Mouse (Mus musculus) midbrain, embryonic 13.5 days (tissue): Measurements from ENCODE around the gene Mtor. TPM values are rescaled to one million over a fixed set of nuclear protein-coding genes. Genes with fewer than 3 reads are reported as not detected.

Experiments
- ATAC-seq: fragments of 200-750 bp; cut with Nextera tagmentation; 2 replicates; pipeline ENCODE4 v1.8.0; 2017; ENCODE audit warnings: mild to moderate bottlenecking, moderate TSS enrichment, moderate library complexity
- H3K27ac ChIP-seq: fragments of 300-500 bp; sonication (generic); 2 replicates; pipeline ENCODE4 v1.5.1; 2015; ENCODE audit warnings: inconsistent platforms, mild to moderate bottlenecking, moderate library complexity
- H3K27me3 ChIP-seq: fragments of 300-500 bp; sonication (generic); 2 replicates; pipeline ENCODE4 v1.6.1; 2015; ENCODE audit warnings: mild to moderate bottlenecking, inconsistent platforms
- H3K36me3 ChIP-seq: fragments of 300-500 bp; sonication (generic); 2 replicates; pipeline ENCODE4 v1.6.1; 2015; ENCODE audit warnings: mild to moderate bottlenecking, inconsistent platforms
- H3K4me1 ChIP-seq: fragments of 300-500 bp; sonication (generic); replicated peaks from 2 replicates; pipeline ENCODE4 v1.6.1; 2015; ENCODE audit warnings: inconsistent platforms
- H3K4me2 ChIP-seq: fragments of 300-500 bp; sonication (generic); replicated peaks from 2 replicates; pipeline ENCODE4 v1.6.1; 2015; ENCODE audit warnings: moderate library complexity, mild to moderate bottlenecking, inconsistent platforms
- H3K4me3 ChIP-seq: fragments of 300-500 bp; sonication (generic); replicated peaks from 2 replicates; pipeline ENCODE4 v1.5.1; 2015; ENCODE audit warnings: mild to moderate bottlenecking, inconsistent platforms
- H3K9ac ChIP-seq: fragments of 300-500 bp; sonication (generic); replicated peaks from 2 replicates; pipeline ENCODE4 v1.6.1; 2015; ENCODE audit warnings: mild to moderate bottlenecking, inconsistent platforms
- H3K9me3 ChIP-seq: fragments of 300-500 bp; sonication (generic); 2 replicates; pipeline ENCODE4 v1.6.1; 2016; ENCODE audit warnings: mild to moderate bottlenecking, inconsistent platforms
- WGBS: fragments of 180-500 bp; shearing (Covaris S2); methylation state at CpG from one replicate; pipeline ENCODE4 v1.1.7; 2015; 5-methylcytosine and 5-hydroxymethylcytosine counted together
- polyA plus RNA-seq: library from polyadenylated mRNA; unstranded; fragments of >200 nt; fragmentation: Nextera tagmentation; extraction: Ambion mirVana; gene quantifications from 2 replicates; pipeline ENCODE4 v1.2.1, GENCODE M21; 2015

The Mtor gene
- polyA plus RNA-seq, 1 experiment from 2014 or later = 27.3 TPM

DNA sequence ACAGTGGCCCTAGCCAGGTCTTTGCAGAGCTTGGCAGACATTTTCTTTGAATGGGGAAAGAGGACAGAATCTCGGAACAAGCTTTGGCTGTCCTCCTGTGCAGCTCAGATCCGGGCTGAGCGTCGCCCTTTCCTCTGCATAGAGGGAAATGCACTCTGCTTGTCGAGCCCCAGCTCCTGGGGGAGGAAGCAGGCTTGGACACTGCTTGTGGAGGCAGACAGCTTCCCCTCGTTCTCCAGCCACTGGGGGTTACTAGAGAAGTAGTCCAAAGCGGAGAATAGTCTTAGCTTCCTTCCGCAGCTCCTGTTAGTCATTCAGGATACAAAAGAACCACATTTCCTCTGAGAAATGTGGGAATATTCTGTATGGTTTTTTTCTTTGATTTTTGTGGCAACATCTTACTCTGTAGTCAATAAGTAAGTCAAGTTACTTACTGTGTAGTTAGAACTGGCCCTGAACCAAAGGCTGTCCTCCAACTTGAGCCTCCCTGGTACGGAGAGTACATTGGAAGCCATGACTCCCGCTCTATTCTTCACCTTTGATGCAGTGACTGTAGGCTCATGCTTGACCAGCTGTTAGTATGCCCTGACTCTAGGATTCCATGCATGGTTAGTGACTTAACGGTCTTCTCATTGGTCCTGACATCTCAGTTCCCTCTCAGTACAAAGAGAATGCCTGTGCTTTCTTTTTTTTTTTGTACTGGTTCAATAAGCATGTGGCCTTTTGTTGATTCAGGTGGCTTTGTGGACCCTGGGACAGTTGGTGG, 21.3 kb downstream of the Mtor start:
- WGBS = 91% methylated on average over 11 of the region's 11 CpGs

DNA sequence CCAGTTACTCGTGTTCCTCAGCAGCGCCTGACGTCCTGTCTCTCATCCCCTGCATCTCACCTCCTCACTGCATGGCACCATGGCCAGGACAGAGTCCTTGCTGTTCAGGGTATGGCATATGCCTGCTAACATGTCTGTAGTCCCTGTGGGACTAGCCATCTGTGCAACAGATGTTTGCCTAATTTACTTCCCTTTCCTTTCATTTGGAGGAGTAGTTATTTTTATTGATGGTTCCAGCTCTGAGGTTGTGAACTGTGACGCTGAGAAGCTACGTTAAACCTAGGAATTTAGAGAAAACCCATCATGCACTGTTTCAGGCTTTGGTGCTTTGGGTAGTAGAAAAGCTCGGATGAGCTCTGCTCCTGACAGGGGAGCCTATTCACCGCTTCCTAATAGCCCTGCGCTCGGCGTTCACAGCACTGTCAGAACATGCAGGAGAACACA, 23.0 kb downstream of the Mtor start:
- no peak for ATAC-seq
- H3K27me3 ChIP-seq = no peaks in the 10 kb centered on the region
- peaks cover 95% of the 10 kb centered on the region for H3K36me3 ChIP-seq
- no peaks in the 10 kb centered on the region for H3K9me3 ChIP-seq
- H3K9ac ChIP-seq = no peak overlapping the region
- no peaks in the 10 kb centered on the region for H3K4me1 ChIP-seq
- H3K4me3 ChIP-seq = no peak overlapping the region
- no peak overlapping the region for H3K27ac ChIP-seq
- 79% methylated on average over 10 of the region's 10 CpGs for WGBS
- no peak overlapping the region for H3K4me2 ChIP-seq

More for the DNA sequence above, 21.3 kb downstream of the Mtor start:
- H3K4me1 ChIP-seq = no peaks in the 10 kb centered on the region
- no peak overlapping the region for H3K4me2 ChIP-seq
- ATAC-seq = no peak
- H3K9ac ChIP-seq = no peak overlapping the region
- H3K27me3 ChIP-seq = no peaks in the 10 kb centered on the region
- H3K27ac ChIP-seq = no peak overlapping the region
- H3K9me3 ChIP-seq = no peaks in the 10 kb centered on the region
- no peak overlapping the region for H3K4me3 ChIP-seq
- H3K36me3 ChIP-seq = peaks cover 95% of the 10 kb centered on the region

DNA sequence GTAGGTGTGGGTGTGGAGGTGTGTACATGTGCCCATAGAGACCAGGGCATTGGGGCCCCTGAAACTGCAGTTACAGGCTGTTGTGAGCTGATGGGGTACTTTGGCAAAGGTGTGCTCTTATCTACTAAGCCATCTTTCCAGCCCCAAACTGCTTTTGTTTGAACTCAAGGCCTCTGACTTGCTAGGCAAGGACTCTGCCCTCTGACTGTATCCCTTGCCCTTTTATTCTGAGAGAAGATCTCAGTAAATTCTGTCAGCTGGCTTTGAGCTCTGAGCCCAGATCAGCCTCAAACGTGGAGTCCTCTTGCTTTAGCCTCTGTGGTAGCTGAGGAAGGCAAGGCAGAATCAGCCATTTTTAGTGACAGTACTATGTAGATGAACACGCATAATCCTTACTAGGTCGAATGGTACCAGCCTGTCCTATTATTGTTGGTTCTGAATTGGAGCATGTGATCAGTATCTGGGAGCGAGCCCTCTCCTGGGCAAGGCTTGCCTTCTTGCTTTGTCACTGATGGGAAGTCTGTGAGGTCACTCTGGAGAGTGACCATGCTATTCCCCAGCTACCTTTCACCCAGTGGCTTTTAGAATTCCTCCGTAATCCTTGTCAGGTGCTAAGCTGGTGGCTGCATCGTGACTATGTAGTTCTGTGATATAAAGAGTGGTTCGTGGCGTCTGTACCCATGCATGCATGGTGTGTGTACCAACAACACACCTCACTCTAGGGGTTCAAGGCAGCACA, 24.2 kb downstream of the Mtor start:
- H3K27ac ChIP-seq = no peak overlapping the region
- H3K4me3 ChIP-seq = no peak overlapping the region
- no peaks in the 10 kb centered on the region for H3K4me1 ChIP-seq
- peaks cover 95% of the 10 kb centered on the region for H3K36me3 ChIP-seq
- H3K9me3 ChIP-seq = no peaks in the 10 kb centered on the region
- H3K9ac ChIP-seq = no peak overlapping the region
- H3K4me2 ChIP-seq = no peak overlapping the region
- no peaks in the 10 kb centered on the region for H3K27me3 ChIP-seq
- no peak for ATAC-seq
- WGBS = 92% methylated on average over 8 of the region's 8 CpGs

DNA sequence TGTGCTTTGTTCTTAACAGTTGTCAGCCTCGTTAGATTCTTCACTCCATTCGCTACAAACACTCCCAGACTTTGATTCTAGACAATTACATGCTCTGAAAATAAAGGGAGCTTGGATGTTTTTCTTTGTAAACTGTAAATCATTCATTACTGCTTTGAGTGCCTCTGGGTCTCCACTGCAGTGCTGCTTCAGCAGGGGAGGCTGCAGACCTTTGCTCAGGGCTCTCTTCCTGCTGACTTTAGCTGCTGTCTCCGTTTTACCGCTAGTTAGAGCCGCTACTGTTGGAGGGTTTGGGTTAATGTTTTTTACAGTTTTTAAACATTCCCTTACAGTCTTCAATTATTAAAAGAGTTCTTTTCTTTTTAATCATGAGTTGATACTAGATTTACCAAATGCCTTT, 25.1 kb downstream of the Mtor start:
- Histone ChIP-seq H3K9ac (no peak overlapping the region), H3K36me3 (peaks cover 93% of the 10 kb centered on the region), H3K4me1 (no peaks in the 10 kb centered on the region), H3K9me3 (no peaks in the 10 kb centered on the region), H3K27me3 (no peaks in the 10 kb centered on the region), H3K4me3 (no peak overlapping the region), H3K4me2 (no peak overlapping the region), H3K27ac (no peak overlapping the region)
- 92% methylated on average over 5 of the region's 5 CpGs for WGBS
- ATAC-seq = no peak

DNA sequence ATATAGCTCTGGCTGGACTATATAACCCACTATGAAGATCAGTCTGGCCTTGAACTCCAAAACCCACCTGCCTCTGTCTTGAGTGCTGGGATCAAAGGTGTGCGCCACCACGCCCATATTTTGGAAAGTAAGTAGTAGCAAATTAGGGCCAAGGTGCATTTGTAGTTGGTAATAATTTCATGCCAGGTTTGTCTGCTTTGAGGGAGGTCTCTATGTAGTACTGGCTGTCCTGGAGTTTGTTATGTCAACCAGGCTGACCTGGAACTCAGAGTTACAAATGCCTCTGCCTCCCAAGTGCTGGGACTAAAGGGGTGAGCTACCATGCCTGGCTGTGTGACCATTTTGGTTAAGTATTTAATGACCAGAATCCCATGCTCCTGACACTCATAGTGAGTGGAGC, 31.8 kb downstream of the Mtor start:
- 97% methylated on average over 2 of the region's 2 CpGs for WGBS
- no peak overlapping the region for H3K27ac ChIP-seq
- no peak for ATAC-seq

DNA sequence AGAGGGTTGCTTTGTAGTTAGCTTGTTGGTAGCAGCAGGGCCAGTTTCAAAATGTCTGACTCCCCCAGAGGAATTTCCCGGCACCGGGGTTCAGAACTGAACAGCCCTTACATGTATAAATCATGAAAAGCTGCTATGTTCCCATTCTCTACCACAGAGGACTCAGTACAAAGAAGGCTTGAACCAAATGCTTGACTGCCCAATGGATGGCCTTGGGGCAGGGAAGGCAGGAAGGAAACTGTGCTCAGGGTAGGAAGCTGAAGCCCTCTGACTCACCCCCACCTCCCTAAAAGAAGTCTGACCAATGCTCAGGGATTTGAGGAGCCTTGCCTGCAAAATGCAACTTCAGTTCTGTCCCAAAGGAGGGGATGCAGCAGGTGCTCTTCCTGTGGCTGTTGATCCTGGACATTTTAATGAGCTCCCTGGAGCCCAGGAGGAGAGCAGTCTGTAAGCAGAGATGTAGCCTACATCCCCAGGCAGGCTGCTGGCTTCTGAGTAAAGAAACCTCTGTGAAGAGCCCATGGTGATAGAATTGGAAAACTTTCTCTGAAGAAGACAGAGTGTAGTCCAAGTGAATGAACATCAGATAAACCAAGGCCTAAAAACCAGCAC, 33.3 kb downstream of the Mtor start:
- peak; percentile 60 for ATAC-seq
- Histone ChIP-seq H3K27ac (no peak overlapping the region), H3K9me3 (no peaks in the 10 kb centered on the region), H3K4me1 (0 out of 2 replicates have a peak, but pooled peaks cover 6% of the 10 kb centered on the region), H3K9ac (no peak overlapping the region), H3K36me3 (peaks cover 94% of the 10 kb centered on the region), H3K4me3 (no peak overlapping the region), H3K27me3 (no peaks in the 10 kb centered on the region), H3K4me2 (no peak overlapping the region)
- 73% methylated on average over 2 of the region's 2 CpGs for WGBS

More for the DNA sequence above, 31.8 kb downstream of the Mtor start:
- no peak overlapping the region for H3K4me2 ChIP-seq
- H3K9me3 ChIP-seq = no peaks in the 10 kb centered on the region
- H3K36me3 ChIP-seq = peaks cover 93% of the 10 kb centered on the region
- no peaks in the 10 kb centered on the region for H3K27me3 ChIP-seq
- H3K4me1 ChIP-seq = 0 out of 2 replicates have a peak, but pooled peaks cover 6% of the 10 kb centered on the region
- no peak overlapping the region for H3K9ac ChIP-seq
- no peak overlapping the region for H3K4me3 ChIP-seq

DNA sequence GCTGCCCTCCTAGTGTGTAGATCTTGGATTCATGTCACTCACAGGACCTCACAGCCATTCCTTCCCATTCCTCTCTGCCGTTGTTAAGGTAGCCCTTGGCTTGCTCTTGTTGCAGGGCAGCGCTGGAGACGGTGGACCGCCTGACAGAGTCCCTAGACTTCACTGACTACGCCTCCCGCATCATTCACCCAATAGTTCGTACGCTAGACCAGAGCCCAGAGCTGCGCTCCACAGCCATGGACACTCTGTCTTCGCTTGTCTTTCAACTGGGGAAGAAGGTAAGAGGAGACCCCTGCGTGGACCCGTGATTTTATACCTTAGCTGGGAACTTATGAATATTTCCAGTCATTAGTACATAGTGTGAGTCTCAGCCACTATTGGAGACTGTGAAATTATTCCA, 36.1 kb downstream of the Mtor start:
- no peaks in the 10 kb centered on the region for H3K27me3 ChIP-seq
- H3K36me3 ChIP-seq = peaks cover 96% of the 10 kb centered on the region
- no peak overlapping the region for H3K27ac ChIP-seq
- 97% methylated on average over 12 of the region's 12 CpGs for WGBS
- no peaks in the 10 kb centered on the region for H3K9me3 ChIP-seq
- H3K4me2 ChIP-seq = no peak overlapping the region
- H3K4me1 ChIP-seq = 0 out of 2 replicates have a peak, but pooled peaks cover 6% of the 10 kb centered on the region
- H3K4me3 ChIP-seq = no peak overlapping the region
- ATAC-seq = no peak
- no peak overlapping the region for H3K9ac ChIP-seq

DNA sequence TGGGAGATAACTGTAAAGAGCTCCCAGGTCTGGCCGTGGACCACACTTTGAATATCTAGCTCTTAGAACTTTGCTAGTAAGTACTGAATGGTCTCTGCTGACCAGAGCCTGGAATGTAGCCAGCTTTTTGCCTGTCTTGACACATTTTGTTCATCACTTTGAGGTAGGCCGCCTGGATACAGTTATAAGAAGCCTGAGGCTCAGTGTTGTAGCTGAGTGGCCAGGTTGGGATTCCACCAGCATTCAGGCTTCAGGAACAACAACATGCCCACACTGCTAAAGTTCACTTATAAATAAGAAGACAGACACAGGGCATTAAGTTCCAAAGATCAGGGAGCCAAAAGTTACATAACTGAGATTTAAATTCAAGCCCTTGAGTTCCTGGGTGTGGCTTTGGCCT, 39.4 kb downstream of the Mtor start:
- Histone ChIP-seq H3K4me1 (no peaks in the 10 kb centered on the region), H3K4me2 (no peak overlapping the region), H3K4me3 (no peak overlapping the region), H3K9me3 (no peaks in the 10 kb centered on the region), H3K36me3 (peaks cover 98% of the 10 kb centered on the region), H3K27ac (no peak overlapping the region), H3K9ac (no peak overlapping the region), H3K27me3 (no peaks in the 10 kb centered on the region)
- ATAC-seq = no peak
- WGBS = 89% methylated on average over 2 of the region's 2 CpGs

DNA sequence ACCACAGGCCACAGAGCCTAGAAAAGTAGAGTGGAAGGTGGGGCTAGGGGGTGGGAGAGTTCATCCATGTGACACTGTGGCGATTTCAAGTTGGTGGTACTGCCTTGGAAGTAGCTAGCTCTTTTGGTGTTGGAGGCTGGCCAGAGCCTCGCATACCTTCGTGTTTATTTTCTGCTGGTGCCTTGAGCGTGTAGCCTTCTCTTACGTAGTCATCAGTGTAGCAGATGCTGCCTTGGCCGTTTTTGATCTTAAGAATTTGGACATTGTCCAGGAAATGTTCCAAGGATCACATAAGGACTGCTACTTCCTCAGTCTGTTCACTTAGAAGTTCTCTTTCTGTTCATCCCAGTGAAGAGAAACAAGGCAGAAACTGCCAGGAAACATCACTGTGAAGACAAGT, 42.1 kb downstream of the Mtor start:
- ATAC-seq = no peak
- 85% methylated on average over 6 of the region's 6 CpGs for WGBS

DNA sequence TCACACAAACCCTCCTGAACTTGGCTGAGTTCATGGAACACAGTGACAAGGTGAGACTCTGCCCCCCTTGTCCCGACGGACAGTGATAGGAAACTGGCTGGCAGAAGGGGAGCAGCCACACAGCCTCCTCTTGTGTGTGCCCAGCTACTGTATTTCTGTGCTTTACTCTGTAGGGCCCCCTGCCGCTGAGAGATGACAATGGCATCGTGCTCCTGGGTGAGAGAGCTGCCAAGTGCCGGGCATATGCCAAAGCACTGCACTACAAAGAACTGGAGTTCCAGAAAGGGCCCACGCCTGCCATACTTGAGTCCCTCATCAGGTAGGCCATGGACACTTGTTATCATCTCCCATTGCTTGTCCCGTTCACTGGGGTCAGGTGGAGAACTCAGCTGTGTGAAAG, 43.0 kb downstream of the Mtor start:
- no peak overlapping the region for H3K4me2 ChIP-seq
- no peaks in the 10 kb centered on the region for H3K9me3 ChIP-seq
- no peaks in the 10 kb centered on the region for H3K4me1 ChIP-seq
- no peaks in the 10 kb centered on the region for H3K27me3 ChIP-seq
- H3K36me3 ChIP-seq = peaks cover 86% of the 10 kb centered on the region
- H3K9ac ChIP-seq = no peak overlapping the region
- H3K27ac ChIP-seq = no peak overlapping the region
- 90% methylated on average over 7 of the region's 7 CpGs for WGBS
- ATAC-seq = no peak
- no peak overlapping the region for H3K4me3 ChIP-seq

More for the DNA sequence above, 42.1 kb downstream of the Mtor start:
- no peak overlapping the region for H3K4me2 ChIP-seq
- H3K4me1 ChIP-seq = no peaks in the 10 kb centered on the region
- no peak overlapping the region for H3K9ac ChIP-seq
- H3K27ac ChIP-seq = no peak overlapping the region
- no peaks in the 10 kb centered on the region for H3K27me3 ChIP-seq
- H3K9me3 ChIP-seq = no peaks in the 10 kb centered on the region
- no peak overlapping the region for H3K4me3 ChIP-seq
- H3K36me3 ChIP-seq = peaks cover 88% of the 10 kb centered on the region

DNA sequence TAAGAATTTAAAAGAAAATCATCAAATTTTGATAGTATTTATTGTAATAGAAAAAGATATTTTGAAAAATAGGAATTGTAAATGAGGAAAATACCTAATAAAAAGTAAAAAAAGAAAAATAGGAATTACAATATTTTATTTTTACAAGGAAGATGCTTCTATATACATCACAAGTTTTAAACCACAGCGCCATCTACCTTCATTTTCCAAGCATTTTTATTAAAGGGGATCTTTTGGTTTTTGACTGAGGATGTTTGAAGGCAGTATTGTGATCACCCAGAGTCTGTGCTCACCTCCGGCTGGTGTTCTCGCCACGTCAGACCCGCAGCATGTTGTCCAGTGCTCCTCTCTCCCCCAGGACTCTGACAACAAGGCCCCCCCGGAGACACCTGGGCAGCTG, 46.7 kb downstream of the Mtor start:
- no peak overlapping the region; the same call in 1 of the 2 replicates for H3K27ac ChIP-seq
- H3K4me3 ChIP-seq = no peak overlapping the region
- no peaks in the 10 kb centered on the region for H3K4me1 ChIP-seq
- ATAC-seq = no peak
- no peak overlapping the region for H3K4me2 ChIP-seq
- peaks cover 86% of the 10 kb centered on the region for H3K36me3 ChIP-seq
- no peaks in the 10 kb centered on the region for H3K27me3 ChIP-seq
- 94% methylated on average over 6 of the region's 6 CpGs for WGBS
- no peaks in the 10 kb centered on the region for H3K9me3 ChIP-seq
- no peak overlapping the region for H3K9ac ChIP-seq
